Mouse (Mus musculus) layer of hippocampus, postnatal 36 days (tissue): Measurements from ENCODE around the gene Plekhg3. TPM values are rescaled to one million over a fixed set of nuclear protein-coding genes. Genes with fewer than 3 reads are reported as not detected.

Source experiments
- DNase-seq, 2 experiments: peaks; one replicate each; pipeline ENCODE4 v3.0.0; 2022
- total RNA-seq, 2 experiments: library from RNA; stranded (reverse); gene quantifications; 2 replicates each; pipeline ENCODE4 v1.2.3; 2021

Plekhg3 gene
- total RNA-seq, 2 experiments from 2014 or later: 22.9 to 23.2 TPM

DNA sequence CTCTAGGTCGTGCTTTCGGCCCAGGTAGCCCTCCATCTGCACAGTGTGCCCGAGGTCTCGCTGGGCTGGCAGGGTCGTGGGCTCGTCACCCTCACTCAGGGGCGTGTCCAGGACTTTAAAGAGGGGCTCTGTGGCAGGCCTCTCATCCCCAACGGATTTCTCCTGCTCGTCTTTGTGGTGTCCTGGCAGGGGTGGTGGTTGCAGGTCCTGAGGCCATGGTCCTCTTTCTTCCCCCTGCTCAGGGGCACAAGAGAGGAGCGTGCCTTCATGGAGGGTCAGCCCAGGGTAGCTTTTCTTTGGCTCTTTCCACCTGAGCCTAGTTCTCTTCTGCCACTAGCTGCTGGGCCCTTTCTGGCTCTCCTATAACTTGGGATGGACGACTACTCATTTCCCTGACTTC lies 56.7 kb downstream of the Plekhg3 start:
- no peak for DNase-seq

DNA sequence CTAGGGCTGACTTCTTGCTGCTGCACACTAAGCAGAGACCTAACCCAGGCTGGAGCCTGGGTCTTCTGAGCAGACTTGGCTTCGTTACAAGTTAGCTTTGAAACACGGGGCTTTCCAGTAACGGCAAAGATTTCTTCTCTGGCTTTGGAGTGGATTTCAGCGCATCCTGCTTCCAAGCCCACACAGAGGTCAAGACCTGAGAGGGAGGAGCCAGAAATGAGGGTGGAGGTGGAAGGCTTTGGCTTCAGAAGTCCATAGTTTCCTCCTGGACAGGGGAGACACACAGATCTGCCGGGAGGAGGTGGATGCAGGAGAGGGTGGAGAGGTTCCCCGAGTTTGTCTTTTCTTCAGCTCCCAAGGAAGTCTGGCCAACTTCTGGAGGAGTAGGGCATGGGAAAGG lies 58.8 kb downstream of the Plekhg3 start:
- no peak for DNase-seq

DNA sequence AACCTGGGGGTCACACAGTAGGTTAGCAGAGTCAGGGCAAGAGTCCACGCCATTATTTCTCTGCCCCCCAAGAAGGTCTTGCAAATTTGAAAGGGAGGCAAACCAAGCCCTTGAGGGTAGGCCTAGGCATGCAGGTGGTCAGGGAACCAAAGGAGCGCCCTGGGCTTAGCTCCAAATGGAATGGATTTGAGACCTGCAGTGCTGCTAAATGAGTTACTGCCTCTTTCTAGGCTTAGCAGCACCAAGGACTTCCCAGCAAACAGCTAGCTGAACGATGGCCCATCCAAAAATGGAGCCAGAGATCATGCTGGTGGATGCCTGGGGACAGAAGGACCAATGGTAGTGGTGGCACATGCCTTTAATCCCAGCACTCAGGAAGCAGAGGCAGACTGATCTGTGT lies 60.3 kb downstream of the Plekhg3 start:
- DNase-seq: no peak

DNA sequence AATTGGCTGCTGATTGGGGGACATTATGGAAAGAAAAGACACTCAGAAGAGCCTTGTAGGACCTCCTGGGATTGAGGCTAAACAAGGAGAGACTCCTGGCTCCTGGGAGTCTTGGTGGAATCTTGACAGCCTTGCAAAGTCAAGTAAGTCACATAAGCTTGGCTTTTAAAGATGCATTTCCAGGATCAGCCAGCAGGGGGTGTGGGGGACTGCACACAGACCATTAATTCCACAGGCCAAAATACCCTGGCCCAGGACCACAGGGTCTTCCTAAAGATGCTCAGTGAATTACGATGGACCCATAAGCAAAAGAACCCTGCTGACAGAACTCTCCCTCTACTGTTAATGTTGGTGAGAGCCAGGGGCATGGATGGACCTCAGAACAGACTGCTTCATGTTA lies 61.5 kb downstream of the Plekhg3 start:
- DNase-seq: peak in 1 of 2 experiments; percentile 47

DNA sequence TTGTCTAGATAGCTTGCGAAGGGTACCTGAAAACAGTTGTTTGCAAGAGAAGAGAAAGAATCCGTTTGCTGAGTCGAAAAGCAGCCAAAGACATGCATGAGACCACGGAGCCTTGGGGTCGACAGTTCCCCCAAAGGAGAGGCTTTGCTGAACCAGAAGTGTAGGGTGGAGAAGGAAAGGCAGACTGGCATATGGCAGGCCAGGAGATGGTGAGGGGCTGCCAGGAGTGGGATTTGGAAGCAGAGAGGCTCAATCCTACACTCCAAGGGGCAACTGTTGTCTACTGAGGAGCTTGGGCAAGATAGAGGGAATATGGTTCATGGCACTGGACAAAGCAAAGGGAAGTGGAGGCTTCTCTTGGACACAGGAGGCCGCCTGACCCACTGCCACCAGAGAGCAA lies 62.6 kb downstream of the Plekhg3 start:
- no peak for DNase-seq

DNA sequence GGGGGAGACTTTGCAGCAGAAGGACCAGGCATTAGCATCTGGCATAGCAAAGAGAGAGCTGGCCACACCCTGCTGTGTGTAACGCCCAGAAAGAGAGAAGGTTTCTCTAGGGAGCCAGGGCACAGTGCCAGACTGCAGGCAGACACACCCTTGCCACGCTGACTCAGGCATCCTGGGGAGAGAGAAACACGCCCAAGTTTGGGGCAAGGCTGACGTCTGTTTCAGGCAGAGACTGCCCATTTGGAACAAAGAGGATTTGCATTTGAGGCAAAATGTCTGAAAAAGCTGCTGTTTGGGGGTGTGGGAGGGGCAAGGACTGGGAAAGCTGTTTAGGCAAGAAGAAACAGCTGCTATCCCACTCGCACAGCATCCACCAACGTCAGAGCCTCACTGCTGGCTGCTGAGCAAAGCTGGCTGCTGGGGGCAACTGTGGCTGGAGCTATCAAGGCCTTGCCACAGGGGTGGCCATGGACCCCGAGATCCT lies 63.2 kb downstream of the Plekhg3 start:
- peak; percentile 63 to 65 for DNase-seq

DNA sequence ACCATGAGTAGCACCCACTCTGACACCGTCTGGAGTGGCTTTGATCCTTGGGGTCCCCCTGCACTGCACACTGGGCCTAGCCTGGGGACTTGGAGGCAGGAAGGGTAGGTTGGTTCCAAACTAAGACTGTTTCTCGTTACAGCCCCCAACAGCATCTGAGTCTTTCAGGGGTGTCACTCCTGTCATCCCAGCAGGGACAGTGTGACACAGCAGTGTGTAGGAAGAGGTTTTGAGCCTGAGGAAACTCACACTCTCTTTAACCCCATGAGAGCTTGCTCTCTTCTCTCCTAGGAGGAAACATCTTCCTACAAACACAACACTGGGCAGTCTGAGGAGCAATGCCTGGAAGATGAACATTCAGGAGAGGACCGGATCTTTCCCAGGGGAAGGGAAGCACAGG lies 63.9 kb downstream of the Plekhg3 start:
- no peak for DNase-seq

DNA sequence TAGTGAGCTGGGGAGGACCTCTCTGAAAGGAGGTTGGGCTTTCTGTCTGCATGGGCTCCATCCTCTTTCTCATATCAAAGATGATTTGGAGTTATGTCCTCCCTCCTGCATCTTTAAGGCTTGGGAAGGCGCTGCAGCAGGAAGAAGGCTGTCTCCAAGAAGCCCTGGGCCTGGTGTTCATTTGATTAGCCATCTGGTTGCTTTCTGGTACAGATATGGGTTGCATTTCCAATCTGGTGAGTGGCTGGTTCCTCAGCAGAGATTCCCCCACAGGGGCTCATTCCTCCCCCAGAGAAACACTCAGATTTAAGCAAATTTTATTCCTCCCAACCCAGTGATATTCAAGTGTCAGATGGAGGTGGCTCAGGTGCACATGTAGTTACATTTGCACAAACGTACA lies 65.1 kb downstream of the Plekhg3 start:
- DNase-seq: peak; percentile 39 to 44

DNA sequence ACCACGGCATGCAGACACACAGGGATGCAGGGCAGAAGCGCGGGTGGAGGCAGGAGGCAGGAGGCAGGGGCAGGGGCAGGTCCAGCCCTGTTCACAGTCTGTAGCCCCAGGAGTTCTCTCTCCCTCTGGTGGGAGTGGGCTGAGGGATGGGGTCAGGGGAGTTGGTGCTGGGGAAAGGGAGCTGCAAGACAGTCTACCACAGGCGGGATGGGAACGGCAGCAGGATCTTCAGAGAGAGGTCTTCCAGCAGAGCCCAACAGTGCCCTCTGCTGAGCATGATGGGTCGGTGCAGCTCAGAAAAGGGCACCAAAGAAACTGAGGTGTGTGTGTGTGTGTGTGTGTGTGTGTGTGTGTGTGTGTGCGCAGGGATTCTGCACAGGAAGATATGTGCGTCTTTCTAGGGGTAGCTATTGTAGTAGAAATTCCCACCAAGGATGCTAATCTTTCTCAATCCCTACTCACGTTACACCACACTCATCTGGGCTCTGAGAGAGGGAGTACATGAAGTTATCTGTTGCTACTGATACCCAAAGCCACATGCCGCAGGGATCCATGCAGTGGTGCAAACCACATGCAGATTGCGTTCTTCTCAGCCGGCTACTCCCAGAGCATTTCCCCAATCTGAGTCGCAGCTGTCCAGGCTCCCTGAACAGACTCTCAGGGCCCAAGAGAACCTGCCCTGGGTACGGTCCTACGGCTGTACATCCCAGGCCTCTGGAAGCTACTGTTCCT lies 65.8 kb downstream of the Plekhg3 start:
- peak; percentile 65 to 73 for DNase-seq

DNA sequence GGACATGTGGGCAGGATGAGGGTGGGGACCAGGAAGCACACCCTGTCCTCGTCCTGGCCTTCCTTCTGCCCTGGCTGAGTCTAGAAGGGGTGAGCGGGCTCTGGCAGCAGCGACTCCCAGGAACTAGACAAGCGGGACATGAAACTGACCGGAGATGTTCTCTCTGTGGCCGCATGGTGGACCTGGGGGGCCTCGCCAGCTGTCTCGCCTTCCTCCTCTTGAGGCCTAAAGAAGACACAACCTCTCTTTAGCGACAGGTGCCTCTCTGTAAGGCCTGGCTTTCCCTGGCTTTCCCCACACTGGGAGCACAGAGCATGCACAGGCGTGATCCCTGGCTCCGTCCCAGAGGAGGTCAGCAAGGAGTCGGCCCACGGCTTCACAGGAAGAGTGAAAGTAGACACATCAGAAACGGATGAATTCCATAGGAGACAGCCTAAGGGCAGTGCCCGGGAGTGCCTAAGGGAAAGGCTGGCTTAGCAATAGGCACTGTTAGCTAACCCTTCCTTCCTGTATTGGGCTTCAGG lies 66.9 kb downstream of the Plekhg3 start:
- no peak for DNase-seq

DNA sequence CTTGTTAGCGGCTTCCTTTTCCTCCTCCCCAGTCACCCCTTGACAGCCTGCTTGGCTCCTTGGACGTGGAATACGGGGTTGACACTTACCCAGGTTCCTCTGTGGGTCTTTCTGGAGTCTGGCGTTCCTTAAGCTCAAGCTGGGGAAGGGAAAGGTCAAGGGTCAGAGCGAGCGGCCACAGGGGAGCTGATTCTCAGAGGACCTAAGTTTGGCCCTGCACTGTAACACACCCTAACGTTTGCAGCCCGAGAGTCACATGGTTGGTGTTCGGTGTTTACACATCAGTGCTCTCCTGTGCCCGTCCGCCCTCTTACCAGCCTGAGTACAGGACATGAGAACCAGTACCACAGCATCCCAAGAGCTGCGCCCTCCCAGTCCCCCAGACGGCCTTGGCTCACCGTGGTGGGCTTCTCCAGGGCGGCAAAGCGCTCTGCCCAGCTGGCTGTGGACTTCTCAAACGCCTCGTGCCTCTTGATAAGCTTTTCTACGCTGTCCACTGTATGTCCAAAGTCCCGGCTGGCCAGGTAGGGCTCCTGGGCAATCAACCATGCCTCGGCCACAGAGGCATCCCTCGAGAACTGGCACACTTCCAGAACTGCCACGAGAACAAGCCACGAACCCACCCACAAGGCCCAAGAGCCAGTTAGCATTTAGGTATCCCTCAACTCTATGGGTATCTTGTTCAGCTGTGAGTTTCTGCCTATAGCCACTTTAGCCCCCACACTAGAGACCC lies 67.7 kb downstream of the Plekhg3 start:
- DNase-seq: no peak

DNA sequence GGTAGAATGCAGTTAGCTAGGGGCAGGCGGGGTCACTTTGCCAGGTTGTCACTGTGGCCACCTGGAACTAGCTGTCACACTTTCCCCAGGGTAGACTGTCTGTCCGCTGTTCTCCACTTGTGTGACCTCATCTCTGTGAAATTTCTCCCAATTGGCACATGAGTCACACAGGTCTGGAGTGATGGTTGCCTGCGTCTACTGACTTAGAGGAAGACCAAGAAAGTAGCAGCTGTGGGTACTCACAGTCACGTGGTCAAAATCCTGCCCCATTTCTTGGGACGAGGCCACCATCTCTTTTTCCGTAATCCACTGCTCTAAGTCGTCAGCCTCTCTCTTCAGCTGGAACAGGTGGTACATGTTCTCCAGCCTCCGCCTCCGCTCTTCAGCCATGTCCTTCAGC lies 73.1 kb downstream of the Plekhg3 start:
- DNase-seq: no peak

DNA sequence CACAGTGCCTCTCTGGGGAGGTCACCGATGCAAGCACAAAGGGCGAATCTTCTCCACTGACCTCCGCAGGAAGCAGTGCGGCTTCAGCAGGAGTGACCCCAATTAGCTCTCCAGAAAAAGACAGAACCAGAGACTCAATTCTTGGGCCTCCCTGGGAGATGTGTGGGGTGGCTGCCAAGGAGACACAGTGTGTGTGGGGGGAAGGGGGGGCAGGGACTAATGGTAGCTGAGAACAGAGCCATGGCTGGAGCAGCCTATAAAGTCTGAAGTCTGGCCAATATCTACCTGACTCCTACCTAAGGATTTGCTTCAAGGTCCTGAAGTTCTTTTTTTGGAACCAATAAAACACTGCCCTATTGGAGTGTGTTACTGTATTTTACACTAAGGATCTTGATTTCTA lies 73.9 kb downstream of the Plekhg3 start:
- DNase-seq: no peak

DNA sequence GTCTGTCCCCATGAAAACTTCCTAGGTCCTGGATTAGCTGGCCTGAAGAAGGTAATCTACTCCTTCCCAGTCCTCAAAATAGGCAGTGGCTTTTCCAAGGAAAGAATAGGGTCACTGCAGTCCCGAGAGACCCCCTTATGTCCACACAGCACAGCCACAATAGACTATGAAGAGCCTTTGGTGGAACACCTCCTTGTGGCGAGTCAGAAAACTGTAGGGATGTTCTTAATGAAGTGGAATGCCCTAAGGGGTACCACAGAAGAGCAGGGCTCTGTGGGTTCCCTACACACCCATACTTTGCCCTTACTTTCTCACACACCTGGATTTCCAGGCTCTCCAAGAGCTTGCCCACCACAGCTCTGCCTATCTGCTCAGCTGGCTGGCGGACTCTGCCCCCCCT lies 75.1 kb downstream of the Plekhg3 start:
- DNase-seq: no peak

DNA sequence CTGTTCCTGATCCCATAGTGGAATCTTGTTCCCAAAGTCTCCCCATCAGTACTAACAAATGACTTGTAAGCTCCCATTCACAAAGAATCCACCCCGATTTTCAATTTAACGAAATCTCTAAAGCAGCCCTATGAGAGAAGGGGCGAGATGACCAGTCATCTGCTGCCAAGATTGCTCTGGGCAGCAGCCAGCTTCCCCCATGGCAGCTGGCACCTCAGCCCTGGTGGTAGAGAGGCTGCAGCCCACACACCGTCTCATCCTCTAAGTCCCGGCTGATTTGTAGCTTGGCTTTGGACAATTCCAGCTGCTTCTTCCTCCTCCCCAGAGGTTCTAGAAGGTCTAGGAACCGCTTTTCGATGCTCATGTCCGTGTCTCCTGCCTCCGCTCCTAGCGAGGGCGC lies 77.5 kb downstream of the Plekhg3 start:
- no peak for DNase-seq

DNA sequence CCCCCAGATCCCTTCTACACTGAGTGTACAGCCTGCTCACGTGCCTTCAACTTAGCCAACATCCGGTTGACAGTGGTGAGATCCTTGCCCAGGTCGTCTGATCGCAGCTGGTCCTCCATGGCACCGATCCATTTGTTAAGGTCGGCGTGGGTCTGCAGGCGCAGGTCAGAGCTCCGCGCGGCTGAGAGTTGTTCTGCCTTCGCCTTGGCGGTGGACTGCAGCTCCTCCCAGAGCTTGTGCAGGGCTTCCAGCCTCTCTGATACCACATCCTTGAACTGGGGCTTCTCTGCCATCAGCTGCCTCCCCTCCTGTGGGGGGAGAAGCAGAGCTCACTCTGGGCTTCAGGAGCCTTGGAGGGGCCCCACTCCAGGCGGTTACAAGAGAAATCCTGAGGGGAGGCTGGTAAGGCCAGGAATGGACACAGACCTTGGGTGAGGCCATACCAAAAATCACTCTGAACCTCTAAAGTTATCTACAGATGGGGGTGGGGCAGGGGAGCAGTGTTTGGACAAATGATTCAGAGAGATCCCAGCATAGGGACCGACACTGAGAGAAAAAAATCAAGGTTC lies 78.4 kb downstream of the Plekhg3 start:
- no peak for DNase-seq

DNA sequence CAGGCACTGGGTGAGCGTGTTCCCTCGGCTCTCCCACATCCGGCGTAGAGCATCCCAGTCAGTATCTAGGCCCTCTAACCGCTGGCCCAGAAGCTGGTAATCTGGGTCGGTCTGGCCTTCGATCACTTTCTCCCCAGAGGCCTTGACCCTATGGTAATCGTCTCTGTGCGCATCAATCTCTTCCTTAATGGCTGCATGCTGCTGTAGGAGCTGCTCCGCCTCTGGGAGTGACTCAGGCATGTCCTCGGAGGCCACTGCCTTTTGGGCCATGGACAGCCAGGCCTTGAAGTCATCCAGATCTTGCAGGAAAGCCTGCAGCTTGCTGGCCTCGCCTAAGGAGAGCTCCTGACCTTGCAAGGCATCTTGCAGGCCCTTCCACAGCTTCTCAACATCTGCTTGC lies 81.9 kb downstream of the Plekhg3 start:
- DNase-seq: no peak

DNA sequence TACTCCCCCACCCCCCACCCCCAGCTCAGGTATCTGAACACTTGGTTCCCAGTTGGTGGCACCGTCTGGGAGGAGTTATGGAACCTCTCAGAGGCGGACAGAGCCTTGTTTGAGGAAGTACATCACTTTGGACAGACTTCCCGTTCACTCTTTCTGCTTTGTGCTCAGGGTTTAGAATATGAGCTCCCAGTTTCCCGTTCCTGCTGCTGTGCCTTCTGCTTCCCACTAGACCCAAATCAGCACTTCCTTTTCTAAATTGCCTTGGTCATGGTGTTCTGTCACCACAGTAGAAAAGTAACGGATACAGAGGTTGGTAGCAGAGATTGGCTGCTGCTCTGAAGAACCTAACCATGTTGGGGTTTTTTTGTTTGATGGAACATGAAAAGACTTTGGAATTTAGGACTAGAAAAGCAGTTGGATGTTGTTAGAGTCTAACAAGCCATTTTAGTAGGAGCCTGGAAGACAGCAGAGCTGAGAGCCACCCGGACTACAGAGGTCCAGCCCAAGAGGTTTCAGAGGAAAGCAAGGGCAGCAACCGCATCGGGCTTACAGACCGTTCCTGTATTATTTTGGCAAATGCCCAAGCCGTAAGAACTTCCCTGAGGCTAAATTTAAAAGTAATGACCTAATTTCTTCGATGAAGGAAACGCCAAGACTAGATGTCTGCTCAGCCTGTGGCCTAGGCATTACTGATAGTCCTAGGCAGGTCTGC lies 84.3 kb downstream of the Plekhg3 start:
- DNase-seq: no peak

DNA sequence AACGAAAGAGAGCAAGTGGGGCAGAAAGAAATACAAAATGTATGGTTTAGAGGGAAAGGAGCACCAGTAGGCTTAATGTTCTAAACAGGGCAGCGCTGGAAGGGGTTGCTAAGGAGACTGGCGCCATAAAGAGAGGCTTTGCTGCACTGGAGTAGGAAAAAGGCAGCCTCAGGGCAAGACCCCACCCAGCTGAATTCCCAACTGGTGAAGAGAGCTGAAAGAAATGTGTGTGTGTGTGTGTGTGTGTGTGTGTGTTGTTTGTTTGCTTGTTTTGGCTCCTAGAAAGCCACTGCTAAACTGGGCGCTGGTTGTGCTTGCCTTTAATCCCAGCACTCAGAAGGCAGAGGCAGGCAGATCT lies 84.9 kb downstream of the Plekhg3 start:
- DNase-seq: no peak

DNA sequence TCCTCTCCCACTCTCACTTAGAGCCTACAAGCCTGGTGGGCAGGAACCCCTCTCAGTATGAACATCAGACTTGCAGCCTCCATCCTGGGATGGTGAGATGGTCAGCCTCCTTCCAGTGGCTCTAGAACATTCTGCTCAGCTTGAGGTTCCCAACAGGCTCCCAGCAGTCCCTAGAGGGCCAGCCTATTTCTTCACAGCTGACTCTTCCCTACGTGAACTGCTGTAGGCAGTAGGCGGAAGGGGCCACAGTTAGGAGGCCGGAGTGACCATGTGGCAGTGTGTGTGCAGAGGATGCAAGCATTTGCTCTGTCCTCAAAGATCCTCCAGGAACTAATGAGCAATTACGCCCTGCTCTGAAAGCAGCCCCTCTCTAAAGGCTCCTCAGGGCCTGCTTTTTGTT lies 87.5 kb downstream of the Plekhg3 start:
- no peak for DNase-seq

DNA sequence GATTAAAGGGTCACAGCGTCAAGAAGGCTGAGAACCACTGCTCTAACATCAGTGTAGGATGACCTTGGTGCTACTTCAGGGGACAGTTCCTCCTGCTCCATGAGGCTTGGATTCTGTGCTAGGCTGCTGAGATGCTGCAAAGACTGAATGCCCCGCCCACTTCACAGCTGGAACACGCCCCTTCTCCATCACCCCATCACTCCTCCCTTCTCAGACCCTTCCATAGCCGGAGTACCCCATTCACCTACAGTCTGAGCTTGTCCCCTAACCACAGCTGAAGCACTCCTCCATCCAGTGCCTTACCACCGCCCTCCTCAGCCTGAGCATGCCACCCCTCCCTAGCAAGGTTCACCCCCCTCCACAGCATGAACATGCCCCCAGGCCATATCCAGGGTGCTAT lies 89.2 kb downstream of the Plekhg3 start:
- DNase-seq: no peak

DNA sequence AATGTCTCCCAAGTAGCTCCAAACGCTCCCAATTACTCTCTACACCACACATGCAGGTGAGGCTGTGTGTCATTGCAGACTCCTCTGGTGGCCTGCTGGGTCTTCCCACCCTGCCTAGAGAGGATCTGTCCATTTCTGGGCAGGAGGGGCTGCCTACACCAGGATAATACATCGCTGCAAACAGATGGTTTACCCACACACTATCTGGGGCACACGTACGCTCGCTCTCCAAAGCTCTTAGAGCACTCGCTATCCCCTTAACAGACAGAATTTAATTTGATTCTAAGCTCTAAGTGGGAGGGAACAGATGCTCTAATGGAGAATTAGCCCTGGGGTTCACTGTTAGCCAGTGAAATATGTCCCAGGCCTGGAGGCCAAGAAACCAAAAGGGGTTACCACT lies 92.7 kb downstream of the Plekhg3 start:
- DNase-seq: peak; percentile 44 to 48
